Mouse (Mus musculus): Measurements from ENCODE around the gene Apba3. TPM values are rescaled to one million over a fixed set of nuclear protein-coding genes. Genes with fewer than 3 reads are reported as not detected.

The Apba3 gene
- total RNA-seq, 1 experiment = 72.3 TPM

DNA sequence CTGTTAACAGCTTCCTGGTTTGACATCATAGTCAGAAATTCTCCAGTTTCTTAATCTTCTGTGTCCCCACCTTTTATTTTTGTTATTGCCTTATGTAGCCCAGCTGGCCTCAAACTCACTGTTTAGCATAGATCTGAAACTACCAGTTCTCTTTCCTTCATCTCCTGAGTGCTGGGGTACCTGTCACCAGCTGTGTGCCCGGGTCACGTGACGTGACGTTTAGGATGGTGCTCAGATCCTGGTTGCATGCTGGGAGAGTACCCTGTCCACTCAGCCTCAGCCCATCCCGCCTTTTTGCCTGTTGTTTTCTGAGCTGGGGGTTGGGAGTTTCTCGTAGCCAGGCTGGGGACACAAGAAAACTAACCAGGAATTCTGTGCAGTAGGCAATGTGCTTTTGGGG lies 30.5 kb downstream of the Apba3 start:
- no peak overlapping the region for H3K27ac ChIP-seq (ENCODE audit: insufficient read depth, low read depth, low read length, poor library complexity, severe bottlenecking)

DNA sequence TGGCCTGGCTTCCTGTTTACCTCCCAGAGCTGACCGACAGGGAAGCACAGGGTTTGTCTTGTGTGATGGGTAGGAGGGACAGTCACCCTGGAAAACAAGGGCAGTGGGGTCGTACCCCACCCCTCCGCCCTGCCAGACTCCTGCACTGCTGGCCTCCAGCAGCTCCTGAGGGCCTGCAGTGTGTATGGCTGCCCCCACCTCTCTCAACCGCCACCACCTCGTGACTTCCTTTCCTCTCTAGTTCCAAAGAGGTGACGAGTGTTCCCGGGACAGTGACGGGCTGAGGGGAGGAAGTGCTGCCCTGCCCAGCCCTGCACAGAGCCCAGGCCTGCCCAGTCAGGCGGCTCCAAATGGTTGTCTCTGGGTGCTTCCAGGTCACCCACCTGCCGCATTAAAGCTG lies 31.1 kb downstream of the Apba3 start:
- no peak for TF ChIP-seq ZNF384 (IDR thresholded peaks at IDR 0.05; ENCODE audit: low read depth, low read length)
- TF ChIP-seq MAFK (IDR thresholded peaks at IDR 0.05; ENCODE audit: insufficient read depth, low read depth, low read length) = no peak
- no peak for TF ChIP-seq ZC3H11A (IDR thresholded peaks at IDR 0.05; ENCODE audit: borderline replicate concordance, low read depth, low read length)
- no peak for TF ChIP-seq CHD2 (IDR thresholded peaks at IDR 0.05; ENCODE audit: low read depth, low read length)
- no peak for TF ChIP-seq HCFC1 (IDR thresholded peaks at IDR 0.05; ENCODE audit: borderline replicate concordance, insufficient read depth, low read length)
- no peak overlapping the region for H3K27ac ChIP-seq (ENCODE audit: insufficient read depth, low read depth, low read length, poor library complexity, severe bottlenecking)
- DNase-seq (ENCODE audit: low read depth, low spot score) = no peak
- H3K4me3 ChIP-seq (ENCODE audit: insufficient read depth in 1 of 2, low read depth in 1 of 2, low read length in 2 of 2, poor library complexity in 1 of 2, severe bottlenecking in 1 of 2) = no peak overlapping the region
- H3K36me3 ChIP-seq (ENCODE audit: control insufficient read depth, insufficient read depth, low read length, poor library complexity, severe bottlenecking) = peaks cover 5% of the 10 kb centered on the region; the same call in 1 of the 2 replicates
- in situ Hi-C loops (cut with MboI; ENCODE audit: low sequenced_read_pairs in 2 of 2, unreplicated experiment in 2 of 2) = no loop called here
- H3K4me1 ChIP-seq (ENCODE audit: control insufficient read depth in 2 of 2, insufficient read depth in 2 of 2, low read length in 2 of 2, poor library complexity in 1 of 2) = peaks cover 0 to 21% of the 10 kb centered on the region in 2 experiments; a peak in 2 of 4 replicates
- H3K9me3 ChIP-seq (ENCODE audit: control insufficient read depth, insufficient read depth, low read depth, low read length) = no peaks in the 10 kb centered on the region
- no peak overlapping the region for H3K9ac ChIP-seq (ENCODE audit: insufficient read depth, low read depth, low read length, poor library complexity, severe bottlenecking)

More for the DNA sequence above, 30.5 kb downstream of the Apba3 start:
- no peak for TF ChIP-seq ZNF384 (IDR thresholded peaks at IDR 0.05; ENCODE audit: low read depth, low read length)
- TF ChIP-seq MAFK (IDR thresholded peaks at IDR 0.05; ENCODE audit: insufficient read depth, low read depth, low read length) = no peak
- TF ChIP-seq CHD2 (IDR thresholded peaks at IDR 0.05; ENCODE audit: low read depth, low read length) = no peak
- TF ChIP-seq HCFC1 (IDR thresholded peaks at IDR 0.05; ENCODE audit: borderline replicate concordance, insufficient read depth, low read length) = no peak
- TF ChIP-seq ZC3H11A (IDR thresholded peaks at IDR 0.05; ENCODE audit: borderline replicate concordance, low read depth, low read length) = no peak
- H3K9ac ChIP-seq (ENCODE audit: insufficient read depth, low read depth, low read length, poor library complexity, severe bottlenecking) = no peak overlapping the region
- H3K36me3 ChIP-seq (ENCODE audit: control insufficient read depth, insufficient read depth, low read length, poor library complexity, severe bottlenecking) = peaks cover 5% of the 10 kb centered on the region; the same call in 1 of the 2 replicates
- H3K9me3 ChIP-seq (ENCODE audit: control insufficient read depth, insufficient read depth, low read depth, low read length) = no peaks in the 10 kb centered on the region
- no peak overlapping the region for H3K4me3 ChIP-seq (ENCODE audit: insufficient read depth in 1 of 2, low read depth in 1 of 2, low read length in 2 of 2, poor library complexity in 1 of 2, severe bottlenecking in 1 of 2)
- peaks cover 0 to 21% of the 10 kb centered on the region in 2 experiments; a peak in 2 of 4 replicates for H3K4me1 ChIP-seq (ENCODE audit: control insufficient read depth in 2 of 2, insufficient read depth in 2 of 2, low read length in 2 of 2, poor library complexity in 1 of 2)
- DNase-seq (ENCODE audit: low read depth, low spot score) = no peak
- in situ Hi-C loops (cut with MboI; ENCODE audit: low sequenced_read_pairs in 2 of 2, unreplicated experiment in 2 of 2) = no loop called here

DNA sequence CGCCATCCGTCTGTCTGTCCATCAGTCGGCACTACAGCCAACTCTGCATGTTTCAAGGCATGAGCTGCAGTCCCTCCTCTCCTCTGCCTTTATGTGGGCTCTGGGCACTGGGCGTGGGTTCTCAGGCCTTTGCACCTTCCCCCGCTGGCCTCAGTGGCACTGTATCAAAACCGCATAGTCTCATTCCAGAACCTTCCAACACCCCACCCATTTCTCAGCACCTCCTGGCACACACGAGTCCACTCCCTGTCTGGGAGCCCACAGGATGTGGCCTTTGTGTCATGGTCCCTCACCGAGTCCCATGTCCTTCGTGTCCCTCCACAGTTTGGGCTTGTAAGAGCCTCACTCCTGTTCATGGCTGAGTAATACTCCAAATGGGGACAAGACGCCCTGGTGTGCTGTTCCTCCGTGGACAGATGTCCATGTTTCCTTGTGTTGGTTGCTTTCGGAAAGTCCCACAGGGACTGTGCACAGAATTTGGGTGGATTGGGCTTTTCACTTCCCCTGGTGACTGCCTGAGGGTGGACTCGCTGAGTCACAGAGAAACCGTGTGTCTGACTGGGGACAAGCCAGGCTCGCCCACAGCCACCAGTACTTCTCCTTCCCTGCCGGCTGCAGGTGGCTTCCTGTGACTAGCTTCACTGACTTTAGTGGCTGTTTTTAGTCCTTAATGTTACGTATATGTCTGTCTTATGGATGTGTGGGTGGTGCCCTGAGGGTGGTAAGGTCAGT lies 31.8 kb downstream of the Apba3 start:
- TF ChIP-seq ZC3H11A (IDR thresholded peaks at IDR 0.05; ENCODE audit: borderline replicate concordance, low read depth, low read length) (no peak), HCFC1 (IDR thresholded peaks at IDR 0.05; ENCODE audit: borderline replicate concordance, insufficient read depth, low read length) (no peak), CHD2 (IDR thresholded peaks at IDR 0.05; ENCODE audit: low read depth, low read length) (no peak), MAFK (IDR thresholded peaks at IDR 0.05; ENCODE audit: insufficient read depth, low read depth, low read length) (no peak), ZNF384 (IDR thresholded peaks at IDR 0.05; ENCODE audit: low read depth, low read length) (no peak)
- Histone ChIP-seq H3K4me1 (ENCODE audit: control insufficient read depth in 2 of 2, insufficient read depth in 2 of 2, low read length in 2 of 2, poor library complexity in 1 of 2) (peaks cover 0 to 27% of the 10 kb centered on the region in 2 experiments; a peak in 2 of 4 replicates), H3K4me3 (ENCODE audit: insufficient read depth in 1 of 2, low read depth in 1 of 2, low read length in 2 of 2, poor library complexity in 1 of 2, severe bottlenecking in 1 of 2) (no peak overlapping the region), H3K27ac (ENCODE audit: insufficient read depth, low read depth, low read length, poor library complexity, severe bottlenecking) (no peak overlapping the region), H3K9ac (ENCODE audit: insufficient read depth, low read depth, low read length, poor library complexity, severe bottlenecking) (no peak overlapping the region), H3K9me3 (ENCODE audit: control insufficient read depth, insufficient read depth, low read depth, low read length) (no peaks in the 10 kb centered on the region), H3K36me3 (ENCODE audit: control insufficient read depth, insufficient read depth, low read length, poor library complexity, severe bottlenecking) (peaks cover 5% of the 10 kb centered on the region; the same call in 1 of the 2 replicates)
- in situ Hi-C loops (cut with MboI; ENCODE audit: low sequenced_read_pairs in 2 of 2, unreplicated experiment in 2 of 2) = no loop called here
- no peak for DNase-seq (ENCODE audit: low read depth, low spot score)

DNA sequence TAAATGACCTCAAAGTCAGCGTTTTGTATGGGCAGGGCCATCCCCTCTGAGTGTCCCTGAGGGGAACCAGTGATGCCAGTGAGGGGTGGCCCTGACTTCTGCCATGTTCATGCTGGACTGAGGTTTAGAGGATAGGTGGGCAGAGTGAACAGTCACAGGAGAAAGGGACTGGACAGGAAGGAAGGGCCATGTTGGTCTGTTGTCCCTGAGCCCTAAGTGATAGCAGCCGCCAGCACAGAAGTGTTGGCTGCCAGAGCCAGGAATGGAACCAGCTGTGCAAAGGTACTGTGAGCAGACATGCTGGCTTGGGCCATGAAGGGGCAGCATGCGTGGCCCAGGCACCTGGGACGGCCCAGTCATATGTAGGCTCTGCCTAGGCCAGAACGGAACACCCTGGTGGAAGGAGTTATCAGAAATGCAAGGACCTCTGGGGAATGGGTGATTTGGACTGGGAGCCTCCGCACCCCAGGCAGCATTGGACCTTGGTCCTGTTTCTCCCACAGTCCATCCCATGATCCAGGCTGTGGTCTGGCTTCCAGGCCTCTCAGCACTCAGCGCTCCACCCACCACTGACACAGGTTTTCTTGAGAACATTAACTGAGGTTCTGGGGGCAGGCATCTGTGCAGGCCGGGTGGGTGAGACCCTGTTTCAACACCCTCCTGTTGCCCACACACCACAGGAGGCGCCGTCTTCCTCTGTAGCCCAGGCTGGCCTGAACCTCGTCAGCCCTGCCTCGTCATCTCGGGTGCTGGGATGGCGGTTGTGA lies 33.0 kb downstream of the Apba3 start:
- peaks cover 5% of the 10 kb centered on the region; the same call in 1 of the 2 replicates for H3K36me3 ChIP-seq (ENCODE audit: control insufficient read depth, insufficient read depth, low read length, poor library complexity, severe bottlenecking)
- no peak overlapping the region for H3K9ac ChIP-seq (ENCODE audit: insufficient read depth, low read depth, low read length, poor library complexity, severe bottlenecking)
- no peak overlapping the region for H3K27ac ChIP-seq (ENCODE audit: insufficient read depth, low read depth, low read length, poor library complexity, severe bottlenecking)
- no peak overlapping the region for H3K4me3 ChIP-seq (ENCODE audit: insufficient read depth in 1 of 2, low read depth in 1 of 2, low read length in 2 of 2, poor library complexity in 1 of 2, severe bottlenecking in 1 of 2)
- H3K4me1 ChIP-seq (ENCODE audit: control insufficient read depth in 2 of 2, insufficient read depth in 2 of 2, low read length in 2 of 2, poor library complexity in 1 of 2) = peaks cover 0 to 19% of the 10 kb centered on the region in 2 experiments; a peak in 1 of 4 replicates
- no peak for DNase-seq (ENCODE audit: low read depth, low spot score)
- no peaks in the 10 kb centered on the region for H3K9me3 ChIP-seq (ENCODE audit: control insufficient read depth, insufficient read depth, low read depth, low read length)
- TF ChIP-seq HCFC1 (IDR thresholded peaks at IDR 0.05; ENCODE audit: borderline replicate concordance, insufficient read depth, low read length) (no peak), MAFK (IDR thresholded peaks at IDR 0.05; ENCODE audit: insufficient read depth, low read depth, low read length) (no peak), CHD2 (IDR thresholded peaks at IDR 0.05; ENCODE audit: low read depth, low read length) (no peak), ZNF384 (IDR thresholded peaks at IDR 0.05; ENCODE audit: low read depth, low read length) (no peak), ZC3H11A (IDR thresholded peaks at IDR 0.05; ENCODE audit: borderline replicate concordance, low read depth, low read length) (no peak)
- in situ Hi-C loops (cut with MboI; ENCODE audit: low sequenced_read_pairs in 2 of 2, unreplicated experiment in 2 of 2) = no loop called here

Data from ES-E14 (cell line).